Mouse (Mus musculus): Measurements from ENCODE around the gene 4933428G20Rik.

4933428G20Rik gene

DNA sequence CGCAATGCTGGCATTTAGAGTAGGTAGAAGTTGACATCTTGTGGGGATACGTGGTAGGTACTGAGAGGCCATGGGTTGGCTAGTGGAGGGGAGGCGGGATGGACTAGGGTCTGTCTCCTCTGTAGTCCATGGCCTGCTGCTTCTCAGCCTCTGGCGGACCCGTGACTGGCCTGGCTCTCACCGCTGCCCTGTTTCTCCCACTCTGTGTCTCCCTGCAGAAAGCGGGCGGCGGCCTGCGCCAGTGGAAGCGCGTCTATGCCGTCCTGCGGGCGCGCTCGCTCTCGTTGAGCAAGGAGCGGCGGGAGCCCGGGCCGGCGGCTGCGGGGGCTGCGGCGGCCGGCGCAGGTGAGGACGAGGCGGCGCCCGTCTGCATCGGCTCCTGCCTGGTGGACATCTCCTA, 37.0 kb downstream of the 4933428G20Rik start:
- DNase-seq (ENCODE audit: low read depth, low spot score) = no peak

DNA sequence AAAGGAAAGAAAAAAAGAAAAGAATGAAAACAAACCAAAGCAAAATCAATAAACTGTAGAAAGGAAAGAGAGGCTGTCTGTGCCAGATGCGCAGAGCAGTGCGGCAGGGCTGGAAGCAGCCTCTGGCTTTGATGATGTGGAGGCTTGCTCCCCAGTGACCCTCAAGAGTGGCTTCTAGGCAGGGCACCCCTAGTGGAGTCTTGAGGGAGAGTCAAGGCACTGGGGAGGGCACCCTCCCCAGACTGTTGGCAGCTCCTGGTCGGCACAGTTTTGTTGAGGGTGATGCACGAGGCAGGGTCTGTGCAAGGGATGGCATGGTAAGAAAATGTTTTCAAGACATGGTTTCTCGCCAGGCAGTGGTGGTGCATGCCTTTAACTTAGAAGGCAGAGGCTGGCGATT, 37.6 kb downstream of the 4933428G20Rik start:
- DNase-seq (ENCODE audit: low read depth, low spot score) = no peak

DNA sequence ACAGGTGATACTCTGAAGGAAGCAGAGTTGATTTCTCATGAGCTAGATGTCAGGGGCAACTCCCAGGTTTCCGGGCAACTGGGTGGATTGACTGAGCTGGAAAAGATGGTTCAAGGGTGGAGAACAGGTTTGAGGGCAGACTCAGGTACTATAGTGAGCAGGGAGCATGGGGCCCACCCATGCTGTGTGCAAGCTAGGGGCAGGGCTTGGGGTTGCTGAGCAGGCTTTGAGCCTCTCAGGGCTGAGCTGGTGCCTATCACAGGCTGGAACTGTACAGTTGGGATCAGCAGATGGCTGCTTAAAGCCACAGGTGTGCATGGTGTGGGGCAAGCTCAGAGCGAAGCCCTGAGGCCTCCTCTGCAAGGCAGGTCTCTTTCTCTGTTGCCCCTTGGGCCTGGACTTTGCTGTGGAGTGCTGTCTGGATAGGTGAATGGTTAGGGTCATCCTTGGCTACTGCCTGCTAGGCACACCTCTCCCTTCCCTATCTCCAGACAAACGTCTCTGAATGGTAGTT, 38.8 kb downstream of the 4933428G20Rik start:
- DNase-seq (ENCODE audit: low read depth, low spot score) = no peak

DNA sequence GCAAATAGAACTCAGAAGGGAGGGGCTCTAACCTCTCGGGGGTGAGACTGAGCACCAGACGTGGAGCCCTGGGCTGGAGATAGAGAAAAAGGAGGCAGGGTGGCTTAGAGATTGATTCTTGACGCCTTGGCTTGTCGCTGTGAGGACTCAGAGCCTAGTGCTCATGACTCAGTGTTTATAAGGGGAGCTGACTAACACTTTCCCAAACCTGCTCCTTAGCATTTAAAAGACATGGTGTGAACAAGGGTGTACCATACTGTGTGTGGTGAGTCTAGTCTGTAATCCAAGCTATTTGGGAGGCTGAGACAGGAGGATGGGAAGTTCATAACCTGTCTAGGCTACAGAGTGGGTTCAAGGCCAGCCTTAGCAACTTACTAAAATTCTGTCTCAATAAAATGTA, 43.0 kb downstream of the 4933428G20Rik start:
- no peak for DNase-seq (ENCODE audit: low read depth, low spot score)

DNA sequence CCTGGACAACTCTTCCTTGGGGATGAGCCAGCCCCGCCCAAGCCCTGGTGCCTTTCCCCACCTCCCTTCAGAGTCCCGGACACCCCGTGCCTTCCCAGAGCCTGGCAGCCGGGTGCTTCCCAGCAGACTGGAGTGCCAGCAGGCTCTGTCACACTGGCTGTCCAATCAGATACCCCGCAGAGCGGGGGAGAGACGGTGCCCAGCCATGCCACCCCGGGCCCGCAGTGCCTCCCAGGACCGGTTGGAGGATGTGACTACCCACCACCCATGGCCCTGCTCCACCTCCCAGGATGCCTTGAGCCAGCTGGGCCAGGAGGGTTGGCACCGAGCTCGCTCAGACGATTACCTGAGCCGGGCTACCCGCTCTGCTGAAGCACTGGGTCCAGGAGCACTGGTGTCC, 48.5 kb downstream of the 4933428G20Rik start:
- DNase-seq (ENCODE audit: low read depth, low spot score) = no peak

DNA sequence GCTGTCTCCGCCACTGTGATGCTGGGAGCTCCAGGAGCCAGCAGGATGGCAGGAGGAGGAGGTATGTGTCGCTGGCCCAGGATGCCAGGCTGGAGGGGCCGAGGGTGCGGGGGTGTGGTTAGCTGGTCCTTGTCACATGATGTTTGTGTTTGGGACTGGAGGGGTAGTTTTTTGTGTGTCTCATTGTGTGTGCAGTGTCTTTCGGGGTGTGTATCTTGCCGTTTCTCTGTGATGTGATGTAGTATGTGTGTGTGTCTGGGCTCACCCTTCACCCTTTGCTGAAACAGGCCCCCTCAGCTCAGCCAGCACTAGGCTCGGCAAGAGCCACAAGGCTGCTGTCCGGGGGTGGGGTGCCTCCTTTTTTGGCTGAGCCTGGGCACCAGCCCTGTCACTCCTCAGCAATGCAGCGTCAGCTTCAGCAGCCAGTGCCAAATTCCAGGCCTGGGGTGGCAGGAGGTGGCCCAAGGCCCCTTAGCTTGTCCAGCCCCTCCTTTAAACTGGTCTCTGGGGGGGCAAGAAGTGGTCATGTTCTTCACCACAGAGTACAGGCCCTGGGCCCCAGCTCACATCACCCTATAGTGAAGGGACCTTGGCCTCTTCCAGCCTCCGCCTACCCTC, 49.7 kb downstream of the 4933428G20Rik start:
- DNase-seq (ENCODE audit: low read depth, low spot score) = no peak

DNA sequence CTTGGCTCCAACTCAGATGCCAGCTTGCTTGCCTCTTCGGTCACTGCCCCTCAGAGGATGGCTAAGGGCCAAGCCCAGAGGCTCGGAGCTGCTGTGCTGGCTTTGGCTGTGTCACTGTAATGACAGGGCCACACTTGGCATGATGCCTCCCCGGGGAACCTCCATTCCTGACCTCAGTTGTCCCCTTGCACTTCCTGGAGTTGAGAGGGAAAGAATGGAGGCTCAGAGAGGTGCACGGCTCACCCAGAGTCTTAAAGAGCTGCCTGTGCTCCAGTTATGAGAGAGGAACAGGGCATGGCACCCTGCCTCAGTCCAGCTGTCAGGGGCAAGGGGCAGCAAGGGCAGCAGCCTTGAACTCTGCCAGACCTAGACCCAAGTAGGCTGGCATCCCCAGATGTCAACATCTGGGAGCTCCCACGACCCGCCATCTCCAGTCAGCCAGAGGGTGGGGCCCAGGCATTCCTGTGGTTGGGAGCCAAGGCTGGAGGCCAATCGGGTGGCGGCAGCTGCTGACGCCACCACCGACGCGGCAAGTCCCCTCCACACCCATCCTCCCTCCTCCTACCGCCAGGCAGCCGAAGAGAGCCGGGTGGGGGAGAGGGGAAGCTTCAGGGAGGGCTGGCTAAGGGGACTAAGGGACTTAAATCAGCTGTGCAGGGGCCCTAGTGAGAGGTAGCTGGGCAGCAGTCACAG, 50.4 kb downstream of the 4933428G20Rik start:
- DNase-seq (ENCODE audit: low read depth, low spot score) = no peak

DNA sequence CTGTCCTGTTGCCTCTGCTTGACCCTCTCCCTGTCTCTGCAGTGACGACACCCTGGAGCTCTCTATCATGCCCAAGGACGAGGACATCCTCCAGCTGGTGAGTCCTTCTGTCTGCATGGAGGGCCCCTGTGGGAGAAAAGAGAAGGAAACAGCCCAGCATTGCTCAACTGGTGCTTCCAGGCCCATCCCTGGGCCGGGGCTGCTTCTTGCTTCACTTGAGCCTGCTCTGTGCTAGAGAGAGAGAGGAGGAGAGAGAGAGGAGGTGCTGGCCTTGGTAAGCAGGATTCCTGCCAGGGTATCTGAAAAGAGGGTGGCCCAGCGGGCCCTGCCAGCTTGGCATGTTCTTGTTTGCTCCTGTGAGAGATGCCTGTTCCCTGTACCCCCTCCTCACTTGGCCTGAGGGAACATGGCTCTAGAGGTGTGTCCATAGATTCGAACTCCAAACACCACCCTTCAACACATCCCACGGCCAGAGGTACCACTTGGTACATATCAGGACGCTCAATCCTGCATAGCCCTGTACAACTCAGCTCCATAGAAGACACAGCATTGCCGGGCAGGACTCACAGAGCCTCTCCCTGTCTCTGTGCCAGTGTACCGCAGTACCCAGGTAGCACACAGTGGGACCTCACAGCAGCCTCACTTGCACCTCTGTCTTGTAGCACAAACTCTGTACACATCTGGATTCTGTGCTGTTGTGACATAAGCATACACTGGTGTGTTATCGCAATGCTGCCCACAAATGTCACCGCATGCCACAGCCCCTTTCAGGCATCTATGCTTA, 51.3 kb downstream of the 4933428G20Rik start:
- DNase-seq (ENCODE audit: low read depth, low spot score) = no peak

DNA sequence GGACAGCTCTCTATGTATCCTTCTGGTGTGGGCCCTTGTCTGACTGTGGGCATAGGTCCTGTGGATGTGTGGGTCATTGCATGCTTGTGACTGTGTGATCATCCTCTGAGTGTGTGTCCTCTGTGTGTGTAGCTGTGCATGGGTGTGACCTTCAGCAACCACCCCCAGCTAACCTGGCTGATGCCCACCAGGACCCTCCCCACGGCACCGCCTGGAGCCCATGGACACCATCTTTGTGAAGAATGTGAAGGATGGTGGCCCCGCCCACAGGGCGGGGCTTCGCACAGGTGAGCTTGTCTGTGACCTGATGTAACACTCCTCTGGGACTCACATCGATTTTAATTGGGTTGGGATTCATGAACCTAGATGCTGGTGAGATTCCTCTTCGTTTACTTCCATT, 52.2 kb downstream of the 4933428G20Rik start:
- no peak for DNase-seq (ENCODE audit: low read depth, low spot score)

DNA sequence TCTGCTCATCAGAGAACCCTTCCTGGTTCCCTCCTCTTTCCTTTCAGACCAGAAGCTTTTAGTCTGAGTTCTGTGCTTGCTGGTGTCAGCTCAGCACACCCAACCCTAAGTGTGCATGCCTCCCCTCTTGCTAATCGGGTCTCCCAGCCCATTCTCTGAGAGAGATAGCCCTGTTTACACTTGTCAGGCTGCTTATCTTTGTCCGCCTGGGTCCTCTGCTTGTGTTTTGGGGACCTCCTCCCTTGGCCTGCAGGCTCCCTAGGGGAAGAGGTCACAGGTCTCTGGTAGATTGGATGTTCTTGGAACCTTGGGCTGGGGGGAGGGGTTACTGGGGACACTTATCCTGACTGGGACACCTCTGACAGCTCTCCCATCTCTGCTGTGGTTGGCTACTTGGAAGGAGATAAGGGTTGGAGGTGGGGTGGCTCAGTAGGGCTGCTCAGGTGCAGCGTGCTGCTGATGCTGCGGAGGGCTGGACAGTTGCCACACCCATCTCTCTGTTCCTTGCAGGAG, 54.1 kb downstream of the 4933428G20Rik start:
- DNase-seq (ENCODE audit: low read depth, low spot score) = no peak

DNA sequence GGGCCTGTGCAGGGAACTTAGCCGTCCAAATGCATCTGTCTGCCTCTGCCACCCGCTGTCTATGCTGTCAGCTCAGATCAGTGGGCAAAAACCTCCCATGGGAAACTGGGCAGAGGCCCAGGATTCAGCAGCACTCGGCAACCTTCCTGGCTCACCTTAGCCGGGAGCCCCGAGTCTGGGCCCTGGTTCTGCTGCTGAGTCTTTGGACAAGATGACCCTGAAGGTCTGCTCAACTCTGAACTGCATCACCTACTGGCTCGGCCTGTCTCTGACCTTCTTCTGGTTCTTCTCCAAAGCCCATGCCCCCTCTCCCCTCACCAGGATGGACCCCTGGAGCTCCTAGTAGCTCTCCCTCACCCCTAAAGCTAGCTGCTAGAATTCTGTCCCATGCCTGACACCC, 54.5 kb downstream of the 4933428G20Rik start:
- no peak for DNase-seq (ENCODE audit: low read depth, low spot score)

DNA sequence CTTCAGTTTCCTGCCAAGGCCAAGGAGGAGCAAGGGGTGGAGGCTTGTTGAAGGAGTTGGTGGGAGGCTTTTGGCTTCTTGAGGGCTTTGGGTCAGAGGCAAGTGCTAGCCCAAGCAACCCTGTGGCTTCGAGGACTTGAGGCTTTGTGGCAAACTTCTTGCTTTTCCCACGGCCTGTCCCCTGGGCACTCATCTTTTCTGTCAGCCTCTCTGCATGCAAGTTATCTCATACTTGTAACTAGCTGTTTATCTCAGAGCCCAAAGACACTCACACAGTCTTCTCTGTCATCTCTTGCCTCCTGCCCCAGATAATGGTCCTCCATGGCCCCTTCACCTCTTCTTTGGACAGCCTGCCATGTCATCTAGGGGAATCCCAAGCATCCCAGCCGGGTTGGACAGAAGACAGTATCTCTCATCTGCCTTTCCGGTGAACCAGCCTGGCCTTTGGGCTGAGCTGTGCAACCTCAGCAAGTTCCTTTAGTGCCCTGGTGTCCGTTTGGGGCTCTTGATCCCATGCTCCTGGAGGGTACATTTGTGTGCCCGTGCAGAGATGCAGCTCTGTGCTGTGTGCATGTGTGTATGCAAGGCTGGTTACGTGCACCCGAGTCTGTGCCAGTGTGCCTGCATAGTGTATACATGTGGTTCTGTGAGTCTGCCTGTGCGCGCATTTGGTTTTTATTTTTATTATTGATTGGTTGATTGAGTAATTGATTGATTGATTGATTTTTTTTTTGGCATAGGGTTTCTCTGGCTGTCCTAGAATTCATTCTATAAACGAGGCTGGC, 57.1 kb downstream of the 4933428G20Rik start:
- no peak for DNase-seq (ENCODE audit: low read depth, low spot score)

DNA sequence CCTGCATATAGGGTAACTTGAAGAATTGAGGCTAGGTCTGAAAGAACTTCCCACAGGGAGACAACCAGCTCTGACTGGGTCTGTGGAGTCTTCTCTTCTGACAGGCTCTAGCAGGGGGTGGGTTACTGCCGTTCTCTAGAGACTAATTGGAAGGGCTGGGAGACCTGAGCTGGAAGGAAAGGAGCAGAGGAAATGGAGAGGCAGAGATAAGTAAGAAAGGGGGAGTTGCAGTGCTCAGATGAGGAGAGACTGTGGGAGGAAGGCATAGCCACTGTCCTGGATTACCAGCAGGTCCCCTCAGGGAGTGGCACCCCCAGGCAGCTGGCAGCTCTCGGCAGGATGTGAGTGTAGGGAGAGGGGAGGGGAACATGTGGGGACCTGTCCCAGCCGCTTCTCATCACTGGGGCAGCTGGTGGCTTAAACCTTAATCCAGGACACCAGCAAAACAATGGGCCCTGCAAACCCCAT, 58.4 kb downstream of the 4933428G20Rik start:
- DNase-seq (ENCODE audit: low read depth, low spot score) = no peak

DNA sequence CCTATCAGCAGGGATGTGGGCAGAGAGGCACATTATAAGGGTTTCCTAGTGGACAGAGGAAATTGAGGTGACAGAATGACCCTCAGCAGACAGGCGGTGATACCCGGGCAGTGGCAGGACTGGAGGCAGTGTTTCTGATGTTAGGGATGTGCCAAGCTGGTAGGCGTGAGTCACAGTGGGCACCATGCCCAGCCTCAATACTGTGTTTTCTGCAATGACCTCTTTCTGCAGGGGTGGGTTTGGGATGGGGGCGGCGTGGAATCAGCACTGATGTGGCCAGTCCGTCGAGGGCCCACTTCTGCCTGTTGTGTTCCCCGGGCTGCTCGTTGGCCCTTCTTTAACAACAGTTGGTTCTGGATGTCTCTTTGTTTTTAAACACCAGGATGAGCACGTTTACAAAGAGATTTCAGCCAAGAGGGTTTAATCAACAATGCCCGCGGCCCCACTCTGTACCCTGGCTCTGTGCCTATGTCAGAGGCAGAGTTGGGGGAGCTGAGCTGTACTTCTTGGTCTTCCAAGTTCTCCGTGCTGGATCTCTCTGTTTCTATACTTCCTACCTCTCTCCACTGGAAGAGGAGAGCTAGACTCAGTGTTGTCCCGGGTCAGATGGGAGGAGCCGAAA, 59.0 kb downstream of the 4933428G20Rik start:
- DNase-seq (ENCODE audit: low read depth, low spot score) = no peak
